Mouse (Mus musculus) spleen, postnatal 10 days (tissue): Measurements from ENCODE around the gene Fam172a.

Source experiments
- DNase-seq, 2 experiments: peaks; one replicate each; pipeline ENCODE4 v3.0.0; 2021 to 2022; ENCODE audit warnings: low spot score in 2 of 2

Gene Fam172a

DNA sequence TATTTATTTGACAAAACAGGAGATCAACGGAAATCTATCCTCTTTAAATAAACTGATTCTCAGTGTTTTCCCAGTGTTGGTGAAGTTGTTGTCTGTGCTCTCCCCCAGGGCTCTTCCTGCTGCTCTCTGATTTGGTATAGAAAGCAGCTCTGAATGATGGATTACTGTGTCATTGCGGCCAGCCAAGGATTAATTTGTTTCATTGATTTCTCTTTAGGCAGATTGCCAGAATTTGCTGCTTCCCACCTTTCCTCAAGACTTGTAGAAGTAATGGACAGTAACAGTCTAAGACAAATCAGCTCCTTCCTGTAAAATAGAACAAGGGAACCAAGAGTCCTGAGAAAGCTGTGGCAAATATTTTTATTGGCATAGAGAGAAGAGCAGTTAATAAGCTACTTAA lies 513.4 kb downstream of the Fam172a start:
- no peak for DNase-seq
